10 mouse cellular contexts compared by ENCODE assay signal in genomic region chr7:80885666-80886065, GRCm38 (mm10). TPM values are rescaled to one million over a fixed set of nuclear protein-coding genes. Genes with fewer than 3 reads are reported as not detected.
DNase-seq lines count a peak whose midpoint lies in the region; ATAC-seq and TF ChIP-seq lines count a peak whose summit lies in the region.
"Had no signal": no experiment of that assay in that cellular context is flagged by ENCODE, and none has a peak within 500 bp of the region (broad histone marks: within the 10 kb centered on the region; RNA-seq: fewer than 3 reads in every experiment).

No protein-coding gene starts in this region.

- TF ChIP-seq CTCF in heart, postnatal 0 days (IDR thresholded peaks at IDR 0.05; ENCODE audit: low read depth) = peak; percentile 55

- no peaks in the 10 kb centered on the region for H3K9me3 ChIP-seq in heart, postnatal 0 days (replicated peaks; ENCODE audit: control insufficient read depth, low read length)
- H3K9me3 ChIP-seq in heart, embryonic 12.5 days (replicated peaks) = no peaks in the 10 kb centered on the region

- DNase-seq in heart, postnatal 0 days (ENCODE audit: low spot score) = no peak
- peak; percentile 28 for DNase-seq in lung, postnatal 14 days
- no peak for DNase-seq in lung, postnatal 25 days (ENCODE audit: low spot score)
- DNase-seq in NIH3T3 (ENCODE audit: low read depth) = peak; percentile 57
- peak; percentile 54 for DNase-seq in thymus, postnatal 14 days
- no peak for DNase-seq in layer of hippocampus, postnatal 25 days (ENCODE audit: extremely low spot score in 1 of 2, low spot score in 1 of 2)
- DNase-seq in heart, adult 8-10 months (ENCODE audit: low spot score) = no peak
- DNase-seq: cerebellum, postnatal 14 days; lung, postnatal 36 days had no signal

- 0 out of 2 replicates have a peak, but pooled peaks cover 1% of the 10 kb centered on the region for H3K36me3 ChIP-seq in heart, postnatal 0 days (replicated peaks; ENCODE audit: control insufficient read depth, insufficient read depth, low read length)
- peaks cover 4% of the 10 kb centered on the region for H3K36me3 ChIP-seq in heart, embryonic 12.5 days

- no peak overlapping the region for H3K4me2 ChIP-seq in heart, postnatal 0 days (ENCODE audit: low read depth, low read length)
- H3K4me2 ChIP-seq in heart, embryonic 12.5 days = no peak overlapping the region

- no peaks in the 10 kb centered on the region for H3K27me3 ChIP-seq in heart, postnatal 0 days (ENCODE audit: control insufficient read depth, insufficient read depth, low read length)
- H3K27me3 ChIP-seq in heart, embryonic 12.5 days (replicated peaks) = no peaks in the 10 kb centered on the region

- H3K4me3 ChIP-seq in heart, postnatal 0 days (ENCODE audit: low read depth, low read length) = no peak overlapping the region
- H3K4me3 ChIP-seq in heart, embryonic 12.5 days = no peak overlapping the region

- H3K4me1 ChIP-seq in heart, postnatal 0 days (ENCODE audit: control insufficient read depth, insufficient read depth) = peaks cover 5% of the 10 kb centered on the region; the same call in 1 of the 2 replicates
- H3K4me1 ChIP-seq in heart, embryonic 12.5 days (replicated peaks) = peaks cover 23% of the 10 kb centered on the region

- no peak overlapping the region for H3K9ac ChIP-seq in heart, postnatal 0 days (replicated peaks; ENCODE audit: low read depth, low read length)
- H3K9ac ChIP-seq in heart, embryonic 12.5 days = no peak overlapping the region

- no peak overlapping the region for H3K27ac ChIP-seq in heart, postnatal 0 days (ENCODE audit: low read depth)
- no peak overlapping the region for H3K27ac ChIP-seq in heart, embryonic 12.5 days (ENCODE audit: poor library complexity, severe bottlenecking)

- 30% methylated on average over 1 of the region's 1 CpGs for WGBS in heart, postnatal 0 days
- WGBS in heart, embryonic 12.5 days = 29% methylated on average over 1 of the region's 1 CpGs

- ATAC-seq in heart, postnatal 0 days (ENCODE audit: insufficient read depth, low read depth) = no peak
- no peak for ATAC-seq in heart, embryonic 12.5 days (ENCODE audit: insufficient number of reproducible peaks, low FRiP score)

- TF ChIP-seq EP300 in heart, postnatal 0 days (IDR thresholded peaks at IDR 0.05; ENCODE audit: low read depth) = no peak

RNA-seq across cellular contexts. Expression of gene Wdr73, which starts 15.4 kb away (rescaled TPM):
- total RNA-seq in heart, postnatal 0 days (2014; rRNA removed; ENCODE audit: low replicate concordance) = 22.4 and 23.2 TPM in 2 replicates
- 11.4 and 12.4 TPM in 2 replicates for polyA plus RNA-seq in heart, postnatal 0 days (2015; fragmentation: Nextera tagmentation; extraction: Ambion mirVana)
- 18.8 and 19.9 TPM in 2 replicates for polyA plus RNA-seq in heart, embryonic 12.5 days (2016; fragmentation: Nextera tagmentation; extraction: Ambion mirVana)
- 10 to 100 TPM; 27.9 to 28.0 TPM for total RNA-seq in layer of hippocampus, postnatal 25 days (2021)
- 1 to 10 TPM; 4.6 to 7.6 (median 6.3) TPM for total RNA-seq in heart, adult 8-10 months (2022)

RNA-seq across cellular contexts. Expression of gene Nmb, which starts 19.2 kb away (rescaled TPM):
- total RNA-seq in heart, postnatal 0 days (2014; rRNA removed; ENCODE audit: low replicate concordance) = 5.5 and 17.6 TPM in 2 replicates
- 4.2 and 4.4 TPM in 2 replicates for polyA plus RNA-seq in heart, postnatal 0 days (2015; fragmentation: Nextera tagmentation; extraction: Ambion mirVana)
- polyA plus RNA-seq in heart, embryonic 12.5 days (2016; fragmentation: Nextera tagmentation; extraction: Ambion mirVana) = 3.6 and 3.7 TPM in 2 replicates
- 10 to 100 TPM in 1 of 2 experiments, 1 to 10 TPM in 1; 9.3 to 12.3 TPM for total RNA-seq in layer of hippocampus, postnatal 25 days (2021)
- 10 to 100 TPM in 1 of 4 experiments, 1 to 10 TPM in 3; 5.1 to 11.7 (median 7.9) TPM for total RNA-seq in heart, adult 8-10 months (2022)

RNA-seq across cellular contexts. Expression of gene Zscan2, which starts 24.9 kb away (rescaled TPM):
- 3.7 and 22.0 TPM in 2 replicates for total RNA-seq in heart, postnatal 0 days (2014; rRNA removed; ENCODE audit: low replicate concordance)
- polyA plus RNA-seq in heart, postnatal 0 days (2015; fragmentation: Nextera tagmentation; extraction: Ambion mirVana) = 1.3 and 2.0 TPM in 2 replicates
- polyA plus RNA-seq in heart, embryonic 12.5 days (2016; fragmentation: Nextera tagmentation; extraction: Ambion mirVana) = 2.0 and 2.4 TPM in 2 replicates
- 10 to 100 TPM; 14.1 to 15.1 TPM for total RNA-seq in layer of hippocampus, postnatal 25 days (2021)
- 1 to 10 TPM; 4.7 to 8.1 (median 6.2) TPM for total RNA-seq in heart, adult 8-10 months (2022)

RNA-seq across cellular contexts. Expression of gene Iqgap1, which starts 59.9 kb away (rescaled TPM):
- total RNA-seq in heart, postnatal 0 days (2014; rRNA removed; ENCODE audit: low replicate concordance) = 39.8 and 88.5 TPM in 2 replicates
- 22.6 and 23.6 TPM in 2 replicates for polyA plus RNA-seq in heart, postnatal 0 days (2015; fragmentation: Nextera tagmentation; extraction: Ambion mirVana)
- polyA plus RNA-seq in heart, embryonic 12.5 days (2016; fragmentation: Nextera tagmentation; extraction: Ambion mirVana) = 41.3 and 42.0 TPM in 2 replicates
- total RNA-seq in layer of hippocampus, postnatal 25 days (2021) = 10 to 100 TPM; 15.9 to 23.3 TPM
- total RNA-seq in heart, adult 8-10 months (2022) = 10 to 100 TPM; 28.6 to 38.3 (median 31.5) TPM

Comparison
In these comparisons a context has a peak if more than half of its experiments do, and no peak if none do; other contexts are left out.
1. DNase-seq: peak in lung, postnatal 14 days (single experiment), NIH3T3 (single experiment) and thymus, postnatal 14 days (single experiment); none in heart, postnatal 0 days (single experiment), lung, postnatal 25 days (single experiment), layer of hippocampus, postnatal 25 days (0 of 2) and heart, adult 8-10 months (single experiment).